Mouse (Mus musculus) neural tube, embryonic 15.5 days (tissue): Measurements from ENCODE around the gene Fcho2. TPM values are rescaled to one million over a fixed set of nuclear protein-coding genes. Genes with fewer than 3 reads are reported as not detected.

Experiments used
- ATAC-seq: fragments of 200-750 bp; cut with Nextera tagmentation; 2 replicates; pipeline ENCODE4 v1.8.0; 2017; ENCODE audit warnings: mild to moderate bottlenecking, moderate TSS enrichment, moderate library complexity; ENCODE audit not compliant: low FRiP score
- H3K27ac ChIP-seq: fragments of 300-500 bp; sonication (generic); replicated peaks from 2 replicates; pipeline ENCODE4 v1.5.1; 2015; ENCODE audit warnings: mild to moderate bottlenecking, inconsistent platforms
- H3K27me3 ChIP-seq: fragments of 300-500 bp; sonication (generic); replicated peaks from 2 replicates; pipeline ENCODE4 v1.6.1; 2015; ENCODE audit warnings: inconsistent platforms
- H3K36me3 ChIP-seq: fragments of 300-500 bp; sonication (generic); 2 replicates; pipeline ENCODE4 v1.6.1; 2015; ENCODE audit warnings: inconsistent platforms
- H3K4me1 ChIP-seq: fragments of 300-500 bp; sonication (generic); 2 replicates; pipeline ENCODE4 v1.6.1; 2015; ENCODE audit warnings: inconsistent platforms
- H3K4me2 ChIP-seq: fragments of 300-500 bp; sonication (generic); 2 replicates; pipeline ENCODE4 v1.6.1; 2015; ENCODE audit warnings: inconsistent platforms, mild to moderate bottlenecking, moderate library complexity
- H3K4me3 ChIP-seq: fragments of 300-500 bp; sonication (generic); replicated peaks from 2 replicates; pipeline ENCODE4 v1.5.1; 2015; ENCODE audit warnings: mild to moderate bottlenecking, inconsistent platforms
- H3K9ac ChIP-seq: fragments of 300-500 bp; sonication (generic); replicated peaks from 2 replicates; pipeline ENCODE4 v1.6.1; 2015; ENCODE audit warnings: mild to moderate bottlenecking, inconsistent platforms
- H3K9me3 ChIP-seq: fragments of 300-500 bp; sonication (generic); replicated peaks from 2 replicates; pipeline ENCODE4 v1.6.1; 2016; ENCODE audit warnings: inconsistent platforms
- WGBS: fragments of 180-500 bp; shearing (Covaris S2); methylation state at CpG from one replicate; pipeline ENCODE4 v1.1.7; 2015; ENCODE audit warnings: mixed read lengths; 5-methylcytosine and 5-hydroxymethylcytosine counted together
- polyA plus RNA-seq: library from polyadenylated mRNA; unstranded; fragments of >200 nt; fragmentation: Nextera tagmentation; extraction: Ambion mirVana; gene quantifications from 2 replicates; pipeline ENCODE4 v1.2.1, GENCODE M21; 2015

The Fcho2 gene
- polyA plus RNA-seq, 1 experiment from 2014 or later = 22.1 TPM

- Histone ChIP-seq H3K9me3 (no peaks in the 10 kb centered on the region), H3K4me1 (peaks cover 12% of the 10 kb centered on the region), H3K27me3 (peaks cover 27% of the 10 kb centered on the region), H3K4me3 (no peak overlapping the region), H3K4me2 (no peak overlapping the region), H3K36me3 (no peaks in the 10 kb centered on the region), H3K27ac (no peak overlapping the region), H3K9ac (no peak overlapping the region)
- WGBS = 86% methylated on average over 11 of the region's 11 CpGs
- ATAC-seq = no peak
These were observed 124.4 kb downstream of the Fcho2 start for GRCm38 (mm10) chr13:98690886-98691285.

GRCm38 (mm10) chr13:98689605-98690290 lies 125.5 kb downstream of the Fcho2 start:
- H3K4me1 ChIP-seq = peaks cover 7% of the 10 kb centered on the region
- H3K9me3 ChIP-seq = no peaks in the 10 kb centered on the region
- no peak overlapping the region for H3K4me3 ChIP-seq
- H3K27me3 ChIP-seq = peaks cover 16% of the 10 kb centered on the region
- H3K9ac ChIP-seq = no peak overlapping the region
- H3K4me2 ChIP-seq = no peak overlapping the region
- 73% methylated on average over 11 of the region's 11 CpGs for WGBS
- ATAC-seq = no peak
- no peak overlapping the region for H3K27ac ChIP-seq
- no peaks in the 10 kb centered on the region for H3K36me3 ChIP-seq

DNA sequence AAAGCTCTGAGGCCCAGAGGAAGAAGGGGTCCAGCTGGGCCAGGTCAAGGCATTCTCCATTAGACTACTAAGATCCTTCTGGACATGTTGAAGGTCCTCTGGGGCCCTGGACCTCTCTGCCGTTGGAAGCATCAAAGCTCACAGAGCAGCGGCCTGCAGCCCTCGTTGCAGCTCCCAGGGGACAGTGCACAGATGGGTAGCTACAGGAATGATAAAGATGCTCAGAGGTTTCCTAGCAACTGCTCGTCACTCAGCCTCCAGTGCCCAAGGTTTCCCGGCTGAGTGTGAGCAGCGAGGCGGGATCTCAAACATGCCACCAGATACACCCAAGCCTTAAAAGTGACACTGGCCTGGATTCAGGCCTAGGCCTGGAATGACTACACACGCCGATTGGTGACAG lies 127.3 kb downstream of the Fcho2 start:
- Histone ChIP-seq H3K9ac (no peak overlapping the region), H3K9me3 (no peaks in the 10 kb centered on the region), H3K27me3 (no peaks in the 10 kb centered on the region; the same call in 1 of the 2 replicates), H3K27ac (no peak overlapping the region), H3K4me3 (no peak overlapping the region), H3K36me3 (no peaks in the 10 kb centered on the region), H3K4me2 (no peak overlapping the region), H3K4me1 (peaks cover 5% of the 10 kb centered on the region)
- 29% methylated on average over 9 of the region's 9 CpGs for WGBS
- ATAC-seq = no peak

- Histone ChIP-seq H3K4me2 (no peak overlapping the region), H3K36me3 (no peaks in the 10 kb centered on the region), H3K9me3 (no peaks in the 10 kb centered on the region), H3K27me3 (no peaks in the 10 kb centered on the region), H3K4me3 (no peak overlapping the region), H3K9ac (no peak overlapping the region), H3K27ac (no peak overlapping the region), H3K4me1 (peaks cover 5% of the 10 kb centered on the region)
- 57% methylated on average over 9 of the region's 9 CpGs for WGBS
- ATAC-seq = no peak
These were observed 130.9 kb downstream of the Fcho2 start for GRCm38 (mm10) chr13:98684144-98684900.

GRCm38 (mm10) chr13:98683412-98683811 lies 131.8 kb downstream of the Fcho2 start:
- H3K27ac ChIP-seq = no peak overlapping the region
- no peak for ATAC-seq
- WGBS = 81% methylated on average over 2 of the region's 2 CpGs
- H3K36me3 ChIP-seq = no peaks in the 10 kb centered on the region
- no peak overlapping the region for H3K4me2 ChIP-seq
- no peaks in the 10 kb centered on the region for H3K9me3 ChIP-seq
- H3K4me3 ChIP-seq = no peak overlapping the region
- no peaks in the 10 kb centered on the region for H3K27me3 ChIP-seq
- H3K4me1 ChIP-seq = peaks cover 5% of the 10 kb centered on the region
- no peak overlapping the region for H3K9ac ChIP-seq

DNA sequence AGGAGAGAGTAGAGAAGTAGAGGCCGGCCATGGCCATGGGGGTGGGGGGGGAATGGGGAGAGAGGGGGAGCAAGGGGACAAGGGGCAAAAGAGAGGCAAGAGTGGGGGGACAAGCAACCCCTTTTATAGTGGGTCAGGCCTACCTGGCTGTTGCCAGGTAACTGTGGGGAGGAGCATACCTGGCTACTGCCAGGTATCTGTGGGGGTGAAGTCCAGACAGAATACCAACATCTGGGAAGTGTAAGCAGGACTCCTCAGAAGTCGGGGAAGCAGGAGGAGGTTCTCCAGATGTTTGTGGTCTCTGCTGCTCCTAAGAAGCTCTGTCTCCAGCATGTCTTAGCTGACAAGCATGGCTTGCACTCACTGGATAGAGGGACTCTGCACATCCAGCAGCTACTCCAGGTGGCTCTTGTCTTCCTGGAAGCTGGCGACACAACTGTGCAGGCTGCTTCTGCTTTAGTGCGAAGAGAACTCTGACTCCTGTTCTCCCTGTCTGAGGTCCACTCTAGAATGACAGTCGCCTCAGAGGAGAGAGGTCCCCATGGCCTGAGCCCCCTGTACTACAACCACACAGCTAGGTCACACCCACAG lies 134.7 kb downstream of the Fcho2 start:
- Histone ChIP-seq H3K27me3 (no peaks in the 10 kb centered on the region), H3K4me3 (no peak overlapping the region), H3K4me1 (no peaks in the 10 kb centered on the region), H3K9me3 (no peaks in the 10 kb centered on the region), H3K4me2 (no peak overlapping the region), H3K27ac (no peak overlapping the region), H3K9ac (no peak overlapping the region), H3K36me3 (no peaks in the 10 kb centered on the region)
- no peak for ATAC-seq
- WGBS = 91% methylated on average over 5 of the region's 5 CpGs

GRCm38 (mm10) chr13:98679631-98680041 lies 135.6 kb downstream of the Fcho2 start:
- H3K36me3 ChIP-seq = no peaks in the 10 kb centered on the region
- no peaks in the 10 kb centered on the region for H3K9me3 ChIP-seq
- WGBS = 73% methylated on average over 4 of the region's 4 CpGs
- no peak for ATAC-seq
- H3K4me1 ChIP-seq = no peaks in the 10 kb centered on the region
- H3K27me3 ChIP-seq = no peaks in the 10 kb centered on the region
- no peak overlapping the region for H3K9ac ChIP-seq
- H3K4me3 ChIP-seq = no peak overlapping the region
- H3K27ac ChIP-seq = no peak overlapping the region
- H3K4me2 ChIP-seq = no peak overlapping the region

DNA sequence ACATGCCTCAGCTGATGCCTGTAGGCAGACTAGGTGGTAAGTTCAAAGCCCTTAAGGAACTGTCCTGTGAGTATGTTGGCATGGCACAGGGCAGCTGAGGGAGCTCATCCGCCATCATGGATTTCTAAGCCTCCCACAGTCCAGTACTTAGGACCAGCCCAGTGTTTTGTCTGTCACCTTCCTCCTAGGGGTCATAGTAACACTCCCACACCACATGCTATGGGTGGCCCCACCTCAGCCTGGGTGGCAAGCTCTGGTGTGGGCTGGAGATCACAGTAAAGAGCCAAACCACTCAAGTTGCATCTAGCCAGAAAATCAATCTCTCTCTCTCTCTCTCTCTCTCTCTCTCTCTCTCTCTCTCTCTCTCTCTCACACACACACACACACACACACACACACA lies 136.0 kb downstream of the Fcho2 start:
- Histone ChIP-seq H3K4me1 (no peaks in the 10 kb centered on the region), H3K4me3 (no peak overlapping the region), H3K27ac (no peak overlapping the region), H3K9me3 (no peaks in the 10 kb centered on the region), H3K9ac (no peak overlapping the region), H3K36me3 (no peaks in the 10 kb centered on the region), H3K4me2 (no peak overlapping the region), H3K27me3 (no peaks in the 10 kb centered on the region)
- no peak for ATAC-seq
- 100% methylated on average over 1 of the region's 1 CpGs for WGBS

GRCm38 (mm10) chr13:98673922-98674321 lies 141.3 kb downstream of the Fcho2 start:
- Histone ChIP-seq H3K4me2 (no peak overlapping the region), H3K36me3 (no peaks in the 10 kb centered on the region), H3K9me3 (no peaks in the 10 kb centered on the region), H3K4me3 (no peak overlapping the region), H3K4me1 (no peaks in the 10 kb centered on the region), H3K27me3 (no peaks in the 10 kb centered on the region), H3K9ac (no peak overlapping the region), H3K27ac (no peak overlapping the region)
- 78% methylated on average over 4 of the region's 4 CpGs for WGBS
- ATAC-seq = no peak

Other genes with a start within 250 kb of the Fcho2 start
- gene Tmem174, start 178.0 kb downstream of the Fcho2 start, polyA plus RNA-seq = not detected in 2 replicates
- 2.3 TPM in 1 of 2 replicates, not detected in the other for gene Tmem171, start 120.6 kb downstream of the Fcho2 start, polyA plus RNA-seq
- 41.1 and 46.6 TPM in 2 replicates for gene Tnpo1, start 110.9 kb upstream of the Fcho2 start, polyA plus RNA-seq
- gene 1700024P04Rik, start 169.1 kb upstream of the Fcho2 start, polyA plus RNA-seq = not detected in 2 replicates